Mouse (Mus musculus): ENCODE measurements around the gene Capg. TPM values are rescaled to one million over a fixed set of nuclear protein-coding genes. Genes with fewer than 3 reads are reported as not detected.

Capg gene
- 100 to 1,000 TPM; 319 to 351 TPM for total RNA-seq (2023)

GRCm38 (mm10) chr6:72544283-72544987, at the start of gene Capg:
Capg (plus strand) TSS chr6:72544391.

GRCm38 (mm10) chr6:72521607-72522006, 22.6 kb upstream of the Capg start, which contains the start of gene Sh2d6:
Sh2d6 (minus strand) TSS chr6:72521707.

GRCm38 (mm10) chr6:72597956-72598753, 54.0 kb downstream of the Capg start, which contains the start of the genes Elmod3 and Retsat:
Elmod3 (minus strand) TSS chr6:72598413.
Retsat (plus strand) TSS chr6:72598475.

Other genes starting within 250 kb of the Capg start
- gene Sftpb, start 239.8 kb upstream of the Capg start, total RNA-seq (2023), result 1 to 10 TPM; 1.3 to 2.5 TPM
- 10 to 100 TPM; 41.5 to 49.5 TPM for gene Usp39, start 199.2 kb upstream of the Capg start, total RNA-seq (2023)
- gene 0610030E20Rik, start 197.1 kb upstream of the Capg start, total RNA-seq (2023), result 10 to 100 TPM; 51.1 to 55.5 TPM
- 1 to 10 TPM; 1.7 to 2.0 TPM for gene Tmem150a, start 188.9 kb upstream of the Capg start, total RNA-seq (2023)
- gene Rnf181, start 177.4 kb upstream of the Capg start, total RNA-seq (2023), result 10 to 100 TPM; 57.2 to 63.8 TPM
- gene Vamp5, start 163.9 kb upstream of the Capg start, total RNA-seq (2023), result 10 to 100 TPM; 33.8 to 48.2 TPM
- 100 to 1,000 TPM; 204 to 207 TPM for gene Vamp8, start 153.7 kb upstream of the Capg start, total RNA-seq (2023)
- gene Ggcx, start 130.1 kb upstream of the Capg start, total RNA-seq (2023), result 1 to 10 TPM; 5.2 to 9.4 TPM
- 10 to 100 TPM; 95.0 to 97.2 TPM for gene Mat2a, start 104.8 kb upstream of the Capg start, total RNA-seq (2023)
- gene Sh2d6, start 22.7 kb upstream of the Capg start, total RNA-seq (2023), result not detected
- 1 to 10 TPM; 5.4 to 6.1 TPM for gene Elmod3, start 54.0 kb downstream of the Capg start, total RNA-seq (2023)
- 10 to 100 TPM; 16.2 to 18.3 TPM for gene Retsat, start 54.1 kb downstream of the Capg start, total RNA-seq (2023)
- gene Tgoln1, start 72.6 kb downstream of the Capg start, total RNA-seq (2023), result 10 to 100 TPM; 93.4 to 96.6 TPM
- under 1 TPM; 0.13 to 0.33 TPM for gene Tcf7l1, start 244.9 kb downstream of the Capg start, total RNA-seq (2023)